Mouse (Mus musculus) bone marrow macrophage, adult 2 months (primary cell): ENCODE measurements around the gene Tmem182.

ENCODE experiments used
- CTCF ChIP-seq: IDR thresholded peaks from 2 replicates; pipeline ENCODE4 v1.5.1; 2012; ENCODE audit warnings: low read depth, mild to moderate bottlenecking, low read length, moderate library complexity
- POLR2A ChIP-seq: IDR thresholded peaks from 2 replicates; pipeline ENCODE4 v1.6.1; 2012; ENCODE audit warnings: mild to moderate bottlenecking, low read depth, low read length, borderline replicate concordance

DNA sequence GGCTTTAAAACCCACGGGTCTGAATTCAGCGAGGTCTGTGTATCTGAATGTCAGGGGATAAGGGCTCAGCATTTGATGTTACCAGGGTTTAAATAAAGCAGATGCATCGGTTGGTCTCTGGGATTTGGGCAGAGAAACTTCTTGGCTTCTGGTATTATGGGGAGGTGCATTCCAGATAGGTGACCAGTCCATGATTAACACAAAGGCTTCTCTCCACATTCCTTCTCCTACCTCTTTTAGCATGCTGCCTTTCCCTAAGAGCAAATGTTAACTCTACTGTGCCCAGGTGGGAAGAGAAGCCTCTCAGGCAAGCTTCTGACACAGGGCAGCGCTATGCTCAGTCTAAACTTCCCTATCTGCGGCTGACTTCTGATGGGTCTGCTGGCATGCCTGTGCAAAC is 32.2 kb upstream of the Tmem182 start:
- TF ChIP-seq CTCF (no peak), POLR2A (no peak)
